Mouse (Mus musculus) ES-E14 (cell line): Measurements from ENCODE around the gene Olfr571. TPM values are rescaled to one million over a fixed set of nuclear protein-coding genes. Genes with fewer than 3 reads are reported as not detected.

Experiments used
- DNase-seq: peaks from one replicate; pipeline ENCODE4 v3.0.0-alpha.2; 2013; ENCODE audit warnings: low read depth, low spot score
- H3K27ac ChIP-seq: 2 replicates; pipeline ENCODE4 v1.5.1; 2012; ENCODE audit warnings: low read depth, mild to moderate bottlenecking, low read length, moderate library complexity, mixed read lengths; ENCODE audit not compliant: poor library complexity, insufficient read depth, severe bottlenecking
- H3K36me3 ChIP-seq: 2 replicates; pipeline ENCODE4 v1.6.1; 2012; ENCODE audit warnings: mild to moderate bottlenecking, low read length, moderate library complexity, mixed read lengths; ENCODE audit not compliant: control insufficient read depth, poor library complexity, insufficient read depth, severe bottlenecking
- H3K4me1 ChIP-seq, 2 experiments: fragments of 150-350 bp in 1 of 2; sonication (generic) in 1 of 2; 2 replicates each; pipeline ENCODE4 v1.6.1; 2012; ENCODE audit warnings: low read length in 2 of 2, mild to moderate bottlenecking in 1 of 2, mixed read lengths in 1 of 2; ENCODE audit not compliant: control insufficient read depth in 2 of 2, insufficient read depth in 2 of 2, poor library complexity in 1 of 2
- H3K4me3 ChIP-seq, 2 experiments: fragments of 150-350 bp in 1 of 2; sonication (generic) in 1 of 2; 2 replicates each; pipeline ENCODE4 v1.5.1; 2012; ENCODE audit warnings: low read length in 2 of 2, low read depth in 1 of 2, mild to moderate bottlenecking in 1 of 2, mixed read lengths in 1 of 2; ENCODE audit not compliant: insufficient read depth in 1 of 2, poor library complexity in 1 of 2, severe bottlenecking in 1 of 2
- H3K9ac ChIP-seq: 2 replicates; pipeline ENCODE4 v1.6.1; 2012; ENCODE audit warnings: low read depth, mild to moderate bottlenecking, low read length, mixed read lengths; ENCODE audit not compliant: poor library complexity, insufficient read depth, severe bottlenecking
- H3K9me3 ChIP-seq: fragments of 150-350 bp; sonication (generic); 2 replicates; pipeline ENCODE4 v1.6.1; 2012; ENCODE audit warnings: low read depth, mild to moderate bottlenecking, low read length; ENCODE audit not compliant: control insufficient read depth, insufficient read depth
- CHD2 ChIP-seq: IDR thresholded peaks from 2 replicates; pipeline ENCODE4 v1.6.1; 2014; ENCODE audit warnings: mild to moderate bottlenecking, low read depth, low read length, inconsistent platforms
- HCFC1 ChIP-seq: IDR thresholded peaks from 2 replicates; pipeline ENCODE4 v1.6.1; 2012; ENCODE audit warnings: low read length, inconsistent platforms, borderline replicate concordance; ENCODE audit not compliant: insufficient read depth
- MAFK ChIP-seq: IDR thresholded peaks from 2 replicates; pipeline ENCODE4 v1.6.1; 2014; ENCODE audit warnings: mild to moderate bottlenecking, low read depth, low read length, inconsistent platforms; ENCODE audit not compliant: insufficient read depth
- ZC3H11A ChIP-seq: IDR thresholded peaks from 2 replicates; pipeline ENCODE4 v1.6.1; 2012; ENCODE audit warnings: low read depth, mild to moderate bottlenecking, inconsistent platforms, low read length, borderline replicate concordance
- ZNF384 ChIP-seq: IDR thresholded peaks from 2 replicates; pipeline ENCODE4 v1.6.1; 2012; ENCODE audit warnings: low read depth, low read length, inconsistent platforms
- in situ Hi-C, 2 experiments: fragments of 600-800 bp; cut with MboI; formaldehyde crosslinking; loops; one replicate each; pipeline ENCODE4 v1.15.1; 2025; ENCODE audit warnings: low sequenced_read_pairs in 2 of 2, inconsistent platforms in 1 of 2; ENCODE audit not compliant: unreplicated experiment in 2 of 2
- total RNA-seq: library from RNA; depleted of rRNA; stranded (reverse); fragments of 300-350 nt; gene quantifications from 2 replicates; pipeline ENCODE4 v1.2.3, GENCODE M21; 2012; rRNA removed

Gene Olfr571
- total RNA-seq: not detected in 2 replicates

GRCm38 (mm10) chr7:102917032-102917875 lies at the start of gene Olfr571:
Gene Olfr571 (minus strand): TSS chr7:102917536.
- Histone ChIP-seq H3K4me3 (no peak within 1 kb of the TSS), H3K27ac (no peak within 1 kb of the TSS), H3K36me3 (no peaks in the 10 kb centered on the region), H3K4me1 (no peaks in the 10 kb centered on the region), H3K9me3 (no peaks in the 10 kb centered on the region), H3K9ac (no peak within 1 kb of the TSS)
- no peak for DNase-seq
- TF ChIP-seq MAFK (no peak), ZNF384 (no peak), CHD2 (no peak), HCFC1 (no peak), ZC3H11A (no peak)
- in situ Hi-C loops: loop anchor here (10.0 to 25.0 kb wide), 2 partner anchors 405 to 412 kb away; no protein-coding TSS in a partner anchor

- in situ Hi-C loops: no loop called here
- H3K9ac ChIP-seq: no peak within 1 kb of the TSS
- H3K36me3 ChIP-seq: no peaks in the 10 kb centered on the region
- H3K27ac ChIP-seq: no peak within 1 kb of the TSS
- no peak within 1 kb of the TSS for H3K4me3 ChIP-seq
- DNase-seq: no peak
- TF ChIP-seq HCFC1 (no peak), CHD2 (no peak), ZNF384 (no peak), ZC3H11A (no peak)
- H3K9me3 ChIP-seq: no peaks in the 10 kb centered on the region
- H3K4me1 ChIP-seq: no peaks in the 10 kb centered on the region
Measured at GRCm38 (mm10) chr7:102962360-102962759, 45.0 kb upstream of the Olfr571 start, which contains the start of gene Olfr576. Gene Olfr576 (plus strand): TSS chr7:102962660.

GRCm38 (mm10) chr7:102958593-102958992 lies 41.3 kb upstream of the Olfr571 start, which contains the start of gene Olfr575:
Gene Olfr575 (minus strand): TSS chr7:102958775.
- TF ChIP-seq MAFK (no peak), ZC3H11A (no peak), HCFC1 (no peak), ZNF384 (no peak), CHD2 (no peak)
- DNase-seq: no peak
- Histone ChIP-seq H3K4me3 (no peak within 1 kb of the TSS), H3K9ac (no peak within 1 kb of the TSS), H3K36me3 (no peaks in the 10 kb centered on the region), H3K9me3 (no peaks in the 10 kb centered on the region), H3K4me1 (no peaks in the 10 kb centered on the region), H3K27ac (no peak within 1 kb of the TSS)
- in situ Hi-C loops: no loop called here

GRCm38 (mm10) chr7:102958137-102958536 lies 40.8 kb upstream of the Olfr571 start:
- Histone ChIP-seq H3K27ac (no peak overlapping the region), H3K4me1 (no peaks in the 10 kb centered on the region), H3K36me3 (no peaks in the 10 kb centered on the region), H3K9me3 (no peaks in the 10 kb centered on the region), H3K4me3 (no peak overlapping the region), H3K9ac (no peak overlapping the region)
- DNase-seq: no peak
- in situ Hi-C loops: no loop called here
- no peak for TF ChIP-seq HCFC1
- TF ChIP-seq ZC3H11A: no peak
- no peak for TF ChIP-seq MAFK
- no peak for TF ChIP-seq CHD2
- TF ChIP-seq ZNF384: no peak

GRCm38 (mm10) chr7:102950732-102951131 lies 33.4 kb upstream of the Olfr571 start:
- H3K27ac ChIP-seq: no peak overlapping the region
- no peak for DNase-seq
- no peak overlapping the region for H3K9ac ChIP-seq
- no peak overlapping the region for H3K4me3 ChIP-seq
- in situ Hi-C loops: no loop called here
- H3K4me1 ChIP-seq: no peaks in the 10 kb centered on the region
- H3K9me3 ChIP-seq: no peaks in the 10 kb centered on the region
- TF ChIP-seq ZNF384 (no peak), ZC3H11A (no peak), MAFK (no peak), CHD2 (no peak), HCFC1 (no peak)
- no peaks in the 10 kb centered on the region for H3K36me3 ChIP-seq
